Mouse (Mus musculus): ENCODE measurements at regions not wholly inside any gene's neighbourhood (a gene's known extent, or its start where the extent isn't known, plus 50 kb on each side); places are given as distances from the start of the nearest gene placed in this dataset.

DNA sequence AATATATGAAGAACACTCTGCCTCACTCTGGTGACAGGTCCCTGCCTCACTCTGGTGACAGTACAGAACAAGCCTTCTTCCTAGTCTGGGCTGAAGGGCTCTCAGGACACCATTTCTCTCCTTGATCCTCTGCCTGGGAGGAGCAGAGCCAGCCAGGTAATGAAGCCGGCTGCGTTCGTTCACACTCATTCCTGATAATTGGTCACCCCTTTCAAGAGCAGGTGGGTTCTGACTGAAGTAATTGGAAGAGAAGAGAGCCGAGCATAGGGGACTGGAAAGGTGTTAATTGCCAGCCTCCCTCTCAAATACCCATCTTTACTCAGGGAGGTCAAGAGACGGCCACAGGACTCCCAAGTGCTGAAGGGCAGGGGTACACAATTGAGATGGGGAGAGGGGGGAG is 78.5 kb upstream of the Aldh1b1 start:
- Histone ChIP-seq H3K9ac (ENCODE audit: low read length) (no peak overlapping the region), H3K4me3 (ENCODE audit: low read depth, low read length) (no peak overlapping the region), H3K4me1 (ENCODE audit: control insufficient read depth, insufficient read depth, low read length) (no peaks in the 10 kb centered on the region), H3K27me3 (ENCODE audit: control insufficient read depth, insufficient read depth, low read length) (no peaks in the 10 kb centered on the region), H3K27ac (ENCODE audit: low read depth, low read length) (no peak overlapping the region), H3K36me3 (ENCODE audit: control insufficient read depth, insufficient read depth, low read length) (no peaks in the 10 kb centered on the region), H3K9me3 (ENCODE audit: control insufficient read depth, low read length) (no peaks in the 10 kb centered on the region), H3K4me2 (ENCODE audit: low read depth) (no peak overlapping the region)
- DNase-seq (ENCODE audit: low spot score) (no peak), ATAC-seq (ENCODE audit: insufficient read depth, low FRiP score, low TSS enrichment) (no peak)
- 34% methylated on average over 5 of the region's 5 CpGs for WGBS

DNA sequence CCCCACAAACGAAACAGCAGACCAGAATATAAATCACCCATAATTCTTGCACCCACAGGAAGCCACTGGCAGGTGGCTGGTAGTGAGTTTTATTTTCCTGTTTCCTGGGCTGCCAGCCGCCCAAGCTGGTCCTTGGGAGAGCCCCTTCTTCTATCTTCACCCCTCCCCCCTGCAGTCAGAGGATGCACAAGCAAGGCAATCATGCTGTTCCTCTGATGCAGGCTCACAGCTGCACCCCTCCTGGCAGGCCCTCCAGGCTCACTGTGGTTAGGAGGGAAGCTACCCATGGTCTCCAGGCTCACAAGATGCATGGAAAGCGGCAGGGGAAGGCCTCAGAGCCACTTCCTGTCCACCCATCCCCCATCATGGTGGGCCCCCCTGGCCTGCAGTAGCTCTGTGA is 79.3 kb upstream of the Aldh1b1 start:
- WGBS = 26% methylated on average over 3 of the region's 3 CpGs

DNA sequence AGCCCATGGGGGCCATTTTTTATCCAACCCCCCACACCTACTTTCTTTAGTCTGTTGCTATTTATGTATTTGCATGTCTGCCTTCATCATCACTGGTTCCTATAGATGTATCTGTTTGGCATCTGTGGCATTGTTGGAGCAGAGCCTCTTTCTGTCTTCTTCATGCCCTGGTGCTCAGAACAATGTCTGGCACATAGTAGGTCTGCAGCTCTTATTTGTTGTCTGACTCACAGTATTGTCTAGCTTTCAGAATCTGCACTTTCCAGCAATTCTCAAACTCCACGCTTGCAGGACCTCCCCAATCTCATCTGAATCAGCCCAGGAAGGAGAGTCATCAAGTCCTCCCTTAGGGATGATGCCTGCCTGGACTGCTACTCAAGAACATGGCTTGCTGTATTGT is 82.9 kb upstream of the Aldh1b1 start:
- H3K27me3 ChIP-seq (ENCODE audit: control insufficient read depth, insufficient read depth, low read length) = no peaks in the 10 kb centered on the region

More for the DNA sequence above, 79.3 kb upstream of the Aldh1b1 start:
- DNase-seq (ENCODE audit: low spot score) = no peak
- H3K9me3 ChIP-seq (ENCODE audit: control insufficient read depth, low read length) = no peaks in the 10 kb centered on the region
- H3K4me1 ChIP-seq (ENCODE audit: control insufficient read depth, insufficient read depth, low read length) = no peaks in the 10 kb centered on the region
- no peaks in the 10 kb centered on the region for H3K36me3 ChIP-seq (ENCODE audit: control insufficient read depth, insufficient read depth, low read length)
- H3K4me3 ChIP-seq (ENCODE audit: low read depth, low read length) = no peak overlapping the region
- H3K27me3 ChIP-seq (ENCODE audit: control insufficient read depth, insufficient read depth, low read length) = no peaks in the 10 kb centered on the region
- no peak overlapping the region for H3K4me2 ChIP-seq (ENCODE audit: low read depth)
- no peak overlapping the region for H3K27ac ChIP-seq (ENCODE audit: low read depth, low read length)
- H3K9ac ChIP-seq (ENCODE audit: low read length) = no peak overlapping the region
- ATAC-seq (ENCODE audit: insufficient read depth, low FRiP score, low TSS enrichment) = no peak

GRCm38 (mm10) chr4:45713837-45714508 is 84.8 kb upstream of the Aldh1b1 start:
- WGBS = 8% methylated on average over 10 of the region's 10 CpGs
- no peak for ATAC-seq (ENCODE audit: insufficient read depth, low FRiP score, low TSS enrichment)

More for the DNA sequence above, 82.9 kb upstream of the Aldh1b1 start:
- no peak overlapping the region for H3K9ac ChIP-seq (ENCODE audit: low read length)
- H3K9me3 ChIP-seq (ENCODE audit: control insufficient read depth, low read length) = no peaks in the 10 kb centered on the region
- no peak overlapping the region for H3K4me2 ChIP-seq (ENCODE audit: low read depth)
- H3K27ac ChIP-seq (ENCODE audit: low read depth, low read length) = no peak overlapping the region
- H3K4me1 ChIP-seq (ENCODE audit: control insufficient read depth, insufficient read depth, low read length) = no peaks in the 10 kb centered on the region; the same call in 1 of the 2 replicates
- no peaks in the 10 kb centered on the region for H3K36me3 ChIP-seq (ENCODE audit: control insufficient read depth, insufficient read depth, low read length)
- ATAC-seq (ENCODE audit: insufficient read depth, low FRiP score, low TSS enrichment) = no peak
- WGBS = 90% methylated on average over 1 of the region's 1 CpGs
- H3K4me3 ChIP-seq (ENCODE audit: low read depth, low read length) = no peak overlapping the region
- no peak for DNase-seq (ENCODE audit: low spot score)

DNA sequence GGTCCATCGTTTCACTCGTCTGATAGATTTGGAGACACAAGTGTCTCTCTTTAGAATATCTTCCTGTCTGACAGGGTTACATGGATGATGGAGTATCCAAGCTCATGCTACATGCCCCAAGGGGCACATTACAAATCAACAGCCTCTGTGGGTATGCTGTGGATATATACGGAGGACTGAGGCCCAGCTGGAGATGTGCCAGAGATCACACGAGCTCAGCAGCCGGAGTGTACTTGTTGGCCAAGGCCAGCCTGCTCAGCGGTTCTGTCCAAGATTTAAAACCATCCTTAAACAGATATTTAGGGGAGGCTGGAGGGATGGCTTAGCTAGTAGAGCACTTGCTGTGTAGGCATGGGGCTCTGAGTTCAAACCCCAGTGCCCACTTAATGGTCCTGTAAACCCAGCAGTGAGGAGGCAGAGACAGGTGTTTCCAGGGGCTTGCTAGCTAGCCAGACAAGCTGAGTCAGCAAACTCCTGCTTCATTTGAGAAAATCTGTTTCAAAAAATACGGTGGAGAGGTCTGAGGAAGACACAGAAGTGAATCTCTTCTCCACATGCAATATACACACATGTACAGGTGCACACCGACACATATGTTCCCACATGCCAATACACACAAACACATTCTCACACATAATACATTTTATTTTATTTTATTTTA is 85.6 kb upstream of the Aldh1b1 start:
- H3K27me3 ChIP-seq (ENCODE audit: control insufficient read depth, insufficient read depth, low read length) = no peaks in the 10 kb centered on the region
- H3K27ac ChIP-seq (ENCODE audit: low read depth, low read length) = no peak overlapping the region
- no peak overlapping the region for H3K4me2 ChIP-seq (ENCODE audit: low read depth)
- WGBS = 59% methylated on average over 8 of the region's 8 CpGs
- ATAC-seq (ENCODE audit: insufficient read depth, low FRiP score, low TSS enrichment) = no peak
- no peaks in the 10 kb centered on the region for H3K36me3 ChIP-seq (ENCODE audit: control insufficient read depth, insufficient read depth, low read length)
- H3K4me1 ChIP-seq (ENCODE audit: control insufficient read depth, insufficient read depth, low read length) = no peaks in the 10 kb centered on the region; the same call in 1 of the 2 replicates
- no peak overlapping the region for H3K4me3 ChIP-seq (ENCODE audit: low read depth, low read length)
- no peak overlapping the region for H3K9ac ChIP-seq (ENCODE audit: low read length)
- no peaks in the 10 kb centered on the region for H3K9me3 ChIP-seq (ENCODE audit: control insufficient read depth, low read length)
- DNase-seq (ENCODE audit: low spot score) = no peak

More at GRCm38 (mm10) chr4:45713837-45714508, 84.8 kb upstream of the Aldh1b1 start:
- Histone ChIP-seq H3K4me2 (ENCODE audit: low read depth) (no peak overlapping the region), H3K4me3 (ENCODE audit: low read depth, low read length) (no peak overlapping the region), H3K36me3 (ENCODE audit: control insufficient read depth, insufficient read depth, low read length) (no peaks in the 10 kb centered on the region), H3K27me3 (ENCODE audit: control insufficient read depth, insufficient read depth, low read length) (no peaks in the 10 kb centered on the region), H3K4me1 (ENCODE audit: control insufficient read depth, insufficient read depth, low read length) (no peaks in the 10 kb centered on the region; the same call in 1 of the 2 replicates), H3K9ac (ENCODE audit: low read length) (no peak overlapping the region), H3K27ac (ENCODE audit: low read depth, low read length) (no peak overlapping the region), H3K9me3 (ENCODE audit: control insufficient read depth, low read length) (no peaks in the 10 kb centered on the region)
- DNase-seq (ENCODE audit: low spot score) = no peak

GRCm38 (mm10) chr4:45703997-45704396 is 94.8 kb upstream of the Aldh1b1 start:
- Histone ChIP-seq H3K36me3 (ENCODE audit: control insufficient read depth, insufficient read depth, low read length) (no peaks in the 10 kb centered on the region), H3K9me3 (ENCODE audit: control insufficient read depth, low read length) (no peaks in the 10 kb centered on the region), H3K27me3 (ENCODE audit: control insufficient read depth, insufficient read depth, low read length) (no peaks in the 10 kb centered on the region), H3K27ac (ENCODE audit: low read depth, low read length) (no peak overlapping the region), H3K9ac (ENCODE audit: low read length) (no peak overlapping the region), H3K4me2 (ENCODE audit: low read depth) (no peak overlapping the region), H3K4me3 (ENCODE audit: low read depth, low read length) (no peak overlapping the region), H3K4me1 (ENCODE audit: control insufficient read depth, insufficient read depth, low read length) (no peaks in the 10 kb centered on the region)
- DNase-seq (ENCODE audit: low spot score) = no peak
- WGBS = 61% methylated on average over 7 of the region's 7 CpGs
- no peak for ATAC-seq (ENCODE audit: insufficient read depth, low FRiP score, low TSS enrichment)

- no peak overlapping the region for H3K27ac ChIP-seq (ENCODE audit: low read depth, low read length)
- no peaks in the 10 kb centered on the region for H3K27me3 ChIP-seq (ENCODE audit: control insufficient read depth, insufficient read depth, low read length)
- no peaks in the 10 kb centered on the region for H3K36me3 ChIP-seq (ENCODE audit: control insufficient read depth, insufficient read depth, low read length)
- H3K9ac ChIP-seq (ENCODE audit: low read length) = no peak overlapping the region
- H3K4me1 ChIP-seq (ENCODE audit: control insufficient read depth, insufficient read depth, low read length) = no peaks in the 10 kb centered on the region
- no peak overlapping the region for H3K4me2 ChIP-seq (ENCODE audit: low read depth)
- no peaks in the 10 kb centered on the region for H3K9me3 ChIP-seq (ENCODE audit: control insufficient read depth, low read length)
- ATAC-seq (ENCODE audit: insufficient read depth, low FRiP score, low TSS enrichment) (no peak), DNase-seq (ENCODE audit: low spot score) (no peak)
- no peak overlapping the region for H3K4me3 ChIP-seq (ENCODE audit: low read depth, low read length)
- 82% methylated on average over 3 of the region's 3 CpGs for WGBS
Observed at GRCm38 (mm10) chr4:45699601-45700000, 99.2 kb upstream of the Aldh1b1 start.

DNA sequence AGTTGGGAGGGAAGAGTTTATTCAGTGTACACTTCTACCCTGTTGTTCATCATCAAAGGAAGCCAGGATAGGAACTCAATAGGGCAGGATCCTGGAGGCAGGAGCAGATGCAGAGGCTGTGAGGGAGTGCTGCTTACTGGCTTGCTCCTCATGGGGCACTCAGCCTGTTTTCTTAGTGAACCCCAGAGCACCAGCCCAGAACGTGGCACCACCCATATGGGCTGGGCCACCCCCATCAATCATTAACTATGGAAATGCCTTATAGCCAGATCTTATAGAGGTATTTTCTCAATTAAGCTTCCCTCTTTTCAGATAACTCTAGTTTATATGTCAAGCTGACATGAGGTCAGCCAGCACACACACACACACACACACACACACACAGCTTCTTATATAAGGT is 103.6 kb upstream of the Aldh1b1 start:
- no peaks in the 10 kb centered on the region for H3K27me3 ChIP-seq (ENCODE audit: control insufficient read depth, insufficient read depth, low read length)
- no peak overlapping the region for H3K4me3 ChIP-seq (ENCODE audit: low read depth, low read length)
- H3K36me3 ChIP-seq (ENCODE audit: control insufficient read depth, insufficient read depth, low read length) = no peaks in the 10 kb centered on the region
- 33% methylated on average over 1 of the region's 1 CpGs for WGBS
- H3K9ac ChIP-seq (ENCODE audit: low read length) = no peak overlapping the region
- DNase-seq (ENCODE audit: low spot score) (no peak), ATAC-seq (ENCODE audit: insufficient read depth, low FRiP score, low TSS enrichment) (no peak)
- H3K27ac ChIP-seq (ENCODE audit: low read depth, low read length) = no peak overlapping the region
- no peaks in the 10 kb centered on the region for H3K9me3 ChIP-seq (ENCODE audit: control insufficient read depth, low read length)
- no peaks in the 10 kb centered on the region for H3K4me1 ChIP-seq (ENCODE audit: control insufficient read depth, insufficient read depth, low read length)
- no peak overlapping the region for H3K4me2 ChIP-seq (ENCODE audit: low read depth)

All from neural tube, embryonic 11.5 days (tissue).